Mouse (Mus musculus): ENCODE data around the gene Pank4.

The Pank4 gene

GRCm38 (mm10) chr4:154963901-154964580 lies at the start of gene Pank4:
Gene Pank4, plus strand, starts transcription at chr4:154964123.
- DNase-seq (ENCODE audit: low spot score in 2 of 2) = peak; percentile 82 to 87

DNA sequence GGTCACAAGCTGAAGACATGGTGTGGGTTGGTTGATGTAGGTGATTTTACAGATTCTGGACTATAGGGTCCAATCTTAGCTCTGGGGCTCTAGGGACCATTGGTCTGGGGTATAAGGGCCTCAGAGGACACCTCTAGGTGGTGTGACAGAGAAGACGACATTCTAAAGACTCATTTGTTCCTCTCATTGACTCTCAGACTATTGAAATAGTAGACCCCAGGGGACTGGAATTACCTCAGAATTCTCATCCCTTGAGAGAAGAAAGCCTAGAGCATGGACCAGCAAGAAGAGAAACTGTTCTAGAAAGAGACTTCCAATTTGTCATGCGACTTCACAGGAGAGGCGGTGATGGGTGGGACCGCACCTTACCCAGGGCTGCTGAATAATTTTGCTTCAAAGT lies 49.7 kb upstream of the Pank4 start:
- no peak for DNase-seq (ENCODE audit: low spot score in 2 of 2)

DNA sequence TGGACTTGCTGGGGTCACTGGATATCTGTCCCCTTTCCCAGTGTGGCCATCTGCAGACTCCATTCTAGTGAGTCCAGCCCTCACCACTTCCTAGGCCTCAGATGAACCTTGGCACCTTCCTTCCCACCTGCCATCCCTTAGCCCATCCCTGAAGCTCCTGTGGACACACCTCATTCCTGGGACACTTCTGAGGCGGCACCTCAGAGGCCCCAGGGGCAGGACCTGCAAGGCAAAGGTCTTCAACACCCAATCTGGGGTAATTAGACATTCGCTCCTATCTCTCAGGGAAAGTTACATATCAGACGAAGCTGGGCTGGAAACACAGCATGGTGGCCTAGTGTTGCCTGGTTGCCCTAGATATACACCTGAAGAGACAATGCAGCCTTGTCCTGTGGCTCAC lies 49.2 kb upstream of the Pank4 start:
- no peak for DNase-seq (ENCODE audit: low spot score in 2 of 2)

DNA sequence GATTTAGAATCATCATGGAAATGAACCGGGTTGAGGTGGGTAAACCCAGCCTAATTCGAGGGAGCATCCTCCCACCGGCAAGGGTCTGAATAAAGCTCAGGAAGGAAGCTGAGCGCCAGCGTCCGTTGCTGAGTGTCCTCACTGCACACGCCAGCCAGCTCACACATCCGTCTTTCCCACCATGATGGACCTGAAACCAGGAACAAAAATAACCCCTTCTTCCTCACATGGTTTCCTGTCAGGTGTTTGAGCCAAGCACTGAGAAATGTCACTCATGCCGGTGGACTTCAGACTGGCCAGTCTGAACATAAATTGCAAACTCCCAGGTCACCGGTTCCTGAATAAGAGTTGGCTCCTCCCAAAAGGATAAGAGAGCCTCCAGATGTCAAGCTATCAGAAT lies 48.6 kb upstream of the Pank4 start:
- DNase-seq (ENCODE audit: low spot score in 2 of 2) = no peak

- DNase-seq (ENCODE audit: low spot score in 2 of 2) = no peak
Observed at GRCm38 (mm10) chr4:154916662-154917061, 47.3 kb upstream of the Pank4 start.

DNA sequence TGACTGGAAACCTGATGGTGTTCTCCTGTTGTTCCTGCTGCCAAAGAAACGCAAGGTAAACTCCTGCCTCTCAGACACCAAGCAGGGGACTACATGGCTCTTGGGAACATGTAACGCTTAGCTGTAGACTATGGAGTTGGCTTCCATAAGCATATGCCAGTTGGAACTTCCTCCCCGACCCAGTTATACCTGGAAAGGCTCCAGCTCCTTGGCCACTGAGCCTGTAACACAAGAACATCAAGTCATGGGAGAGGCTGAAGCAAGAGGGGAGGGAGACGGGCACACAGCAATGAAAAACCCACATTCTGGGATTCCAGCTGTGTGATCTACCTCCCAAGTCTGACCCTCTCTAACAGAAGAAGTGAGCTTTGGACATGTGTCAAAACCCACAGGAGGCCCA lies 41.6 kb upstream of the Pank4 start:
- DNase-seq (ENCODE audit: low spot score in 2 of 2) = no peak

DNA sequence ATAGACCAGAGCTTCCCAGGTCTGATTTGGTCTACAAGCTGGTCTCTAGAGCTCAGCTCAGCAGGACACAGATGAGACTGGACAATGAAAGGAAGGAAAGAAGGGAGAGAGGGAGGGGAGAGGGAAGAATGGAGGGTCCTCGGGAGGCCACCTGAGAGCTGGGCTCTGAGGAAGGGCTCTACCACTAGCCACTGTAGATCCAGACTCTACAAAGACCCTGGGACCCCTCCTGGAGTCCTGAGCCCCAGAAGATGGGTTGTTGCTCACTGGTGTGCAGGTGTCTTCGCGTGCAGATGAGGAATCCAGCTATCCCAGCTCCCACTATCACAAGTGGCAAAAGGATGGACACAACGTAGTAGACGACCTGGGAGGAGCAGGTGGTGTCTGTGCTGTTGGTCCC lies 41.0 kb upstream of the Pank4 start:
- no peak for DNase-seq (ENCODE audit: low spot score in 2 of 2)

GRCm38 (mm10) chr4:154925413-154925812 lies 38.5 kb upstream of the Pank4 start:
- no peak for DNase-seq (ENCODE audit: low spot score in 2 of 2)

DNA sequence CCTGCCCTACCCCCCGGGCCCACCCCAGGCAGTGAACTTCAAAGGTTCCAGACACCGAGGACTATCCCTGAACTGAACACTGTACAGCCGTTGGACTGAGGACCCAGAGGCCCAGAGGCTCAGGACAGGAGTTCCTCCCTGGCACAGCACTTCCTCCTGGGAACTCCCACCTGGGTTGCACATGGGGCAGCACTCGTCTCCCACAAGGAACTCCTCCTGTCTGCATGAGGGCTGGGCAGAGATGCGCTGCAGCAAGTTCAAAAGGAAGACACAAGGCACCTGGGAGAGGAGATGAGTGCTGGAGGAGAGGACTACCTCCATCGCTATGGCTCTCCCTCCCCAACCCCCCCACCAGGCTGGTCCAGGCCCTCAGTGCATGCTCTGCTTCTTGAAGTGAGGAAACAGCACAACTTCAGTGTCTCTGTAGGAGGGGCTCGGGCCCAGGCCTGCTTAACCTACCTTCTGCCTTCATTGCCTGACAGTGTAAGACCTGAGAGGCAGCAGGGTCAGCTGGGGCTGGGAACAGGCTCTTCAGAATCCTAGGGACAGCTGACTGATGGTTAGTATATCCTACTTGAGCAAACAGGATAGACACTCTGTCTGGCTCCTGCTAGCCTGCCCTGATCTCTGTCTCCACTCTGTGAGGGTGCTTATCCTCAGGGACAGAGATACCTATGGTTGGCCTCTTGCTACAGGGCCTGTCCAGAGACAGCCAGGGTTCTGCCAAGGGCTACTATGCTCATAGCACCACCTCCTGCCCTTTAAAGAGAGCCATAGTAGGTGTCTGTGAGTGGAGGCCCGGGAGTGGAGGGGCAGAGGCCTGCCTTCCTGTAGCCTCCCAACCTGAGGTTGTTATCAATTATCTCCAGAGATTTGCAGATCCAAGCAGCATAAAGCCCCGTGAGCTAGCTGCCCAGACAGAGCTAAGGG lies 36.7 kb upstream of the Pank4 start:
- DNase-seq (ENCODE audit: low spot score in 2 of 2) = no peak

DNA sequence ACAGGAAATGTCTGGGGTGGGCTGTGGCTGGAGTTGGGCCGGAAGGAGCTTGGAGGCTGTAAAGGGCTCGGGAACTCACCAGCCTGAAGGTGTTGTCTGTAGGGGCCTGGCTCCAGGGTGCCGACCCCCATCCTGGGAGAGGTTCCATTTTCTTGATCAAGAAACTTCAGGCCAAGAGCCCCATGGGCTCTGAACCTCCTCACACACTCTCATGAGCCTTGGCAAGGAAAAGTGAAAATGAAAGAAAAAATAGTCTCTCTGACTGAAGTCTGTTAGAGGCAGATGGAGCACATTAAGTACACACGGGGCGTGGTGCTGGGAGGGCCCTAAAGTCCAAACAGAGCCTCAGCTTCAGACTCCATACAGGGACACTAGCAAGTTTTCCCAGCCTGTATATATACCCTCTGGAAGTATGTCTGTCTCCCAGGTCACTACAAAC lies 36.0 kb upstream of the Pank4 start:
- DNase-seq (ENCODE audit: low spot score in 2 of 2) = no peak

DNA sequence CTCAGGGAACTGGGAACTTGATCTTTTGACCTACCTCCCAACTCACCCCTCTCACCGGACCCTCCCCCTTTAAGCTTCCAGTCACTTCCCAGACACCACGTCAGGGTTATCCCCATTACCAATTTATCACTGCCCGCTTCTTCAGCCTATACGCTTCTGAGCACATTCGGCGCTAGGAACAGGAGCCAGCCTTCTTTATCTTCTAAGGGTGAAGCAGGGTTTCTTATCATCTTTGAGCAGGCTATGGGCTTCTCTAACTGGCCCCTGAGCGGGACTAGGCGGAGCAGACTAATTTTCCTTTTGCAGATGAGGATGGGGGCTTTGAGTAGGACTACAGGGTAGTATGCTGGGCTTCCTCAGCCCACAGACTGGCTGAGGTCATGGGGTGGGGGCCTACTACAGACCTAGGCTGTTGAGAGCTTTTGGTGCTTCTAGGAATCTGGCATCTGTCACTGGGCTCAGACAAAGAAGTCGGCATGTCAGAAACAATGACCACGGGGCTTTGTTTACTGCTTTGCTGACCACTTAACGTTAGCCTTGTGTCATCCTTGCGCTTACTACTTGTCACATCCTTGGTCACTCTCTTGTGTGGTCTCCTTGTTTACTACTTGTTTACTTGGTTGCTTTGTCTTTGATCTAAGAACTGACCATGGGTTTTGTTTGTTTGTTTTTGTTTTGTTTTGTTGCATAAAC lies 35.4 kb upstream of the Pank4 start, which contains the start of gene Tnfrsf14:
Gene Tnfrsf14, minus strand, starts transcription at position 169 of the 693 bp plus-strand sequence.
- no peak for DNase-seq (ENCODE audit: low spot score in 2 of 2)

GRCm38 (mm10) chr4:154929088-154929660 lies 34.7 kb upstream of the Pank4 start:
- no peak for DNase-seq (ENCODE audit: low spot score in 2 of 2)

DNA sequence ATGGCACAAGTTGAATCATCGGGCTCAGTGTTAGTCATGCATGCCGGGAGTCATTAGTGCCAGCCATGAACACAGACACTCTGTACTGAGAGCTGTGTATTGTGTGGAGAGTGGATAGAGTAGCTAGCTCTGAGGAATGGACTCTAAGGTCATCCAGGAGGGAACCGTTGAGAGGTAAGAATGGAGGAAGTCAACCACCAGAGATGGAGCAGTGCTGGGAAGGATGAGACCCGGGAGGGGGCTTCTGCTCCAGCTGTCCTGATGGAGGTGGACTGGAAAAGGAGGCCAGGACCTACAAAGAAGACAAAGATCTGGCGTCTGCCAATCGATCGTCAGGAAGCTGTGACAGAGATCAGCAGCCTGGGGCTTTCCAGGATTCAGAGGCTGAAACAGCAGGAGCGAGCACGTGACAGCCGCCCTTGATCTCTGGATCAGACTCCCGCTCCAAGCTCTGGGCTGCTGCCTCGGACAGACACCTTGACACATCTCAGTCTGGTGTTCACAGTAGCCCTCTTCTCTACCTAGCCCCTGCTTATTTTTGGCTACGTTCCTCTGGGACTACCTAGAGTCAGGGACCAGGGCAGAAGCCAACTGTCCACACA lies 30.5 kb upstream of the Pank4 start:
- no peak for DNase-seq (ENCODE audit: low spot score in 2 of 2)

DNA sequence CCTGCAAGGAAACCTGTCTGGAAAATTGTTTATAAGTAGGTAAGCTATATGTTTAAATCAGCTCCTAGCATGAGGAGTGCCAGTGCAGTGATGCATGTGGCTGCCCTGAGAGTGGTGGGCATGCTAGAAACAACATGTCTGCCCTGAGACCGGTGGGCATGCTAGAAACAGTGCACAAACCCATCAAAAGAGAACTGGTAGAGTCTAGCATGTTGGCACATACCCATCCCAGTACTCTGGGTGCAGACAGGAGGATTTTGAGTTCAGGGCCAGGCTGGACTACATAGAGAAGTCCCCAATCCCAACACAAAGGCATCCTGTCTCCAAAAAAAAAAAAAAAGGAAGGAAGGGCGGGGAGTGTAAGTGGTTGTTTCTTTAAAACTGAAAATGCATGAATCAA lies 29.1 kb upstream of the Pank4 start:
- no peak for DNase-seq (ENCODE audit: low spot score in 2 of 2)

DNA sequence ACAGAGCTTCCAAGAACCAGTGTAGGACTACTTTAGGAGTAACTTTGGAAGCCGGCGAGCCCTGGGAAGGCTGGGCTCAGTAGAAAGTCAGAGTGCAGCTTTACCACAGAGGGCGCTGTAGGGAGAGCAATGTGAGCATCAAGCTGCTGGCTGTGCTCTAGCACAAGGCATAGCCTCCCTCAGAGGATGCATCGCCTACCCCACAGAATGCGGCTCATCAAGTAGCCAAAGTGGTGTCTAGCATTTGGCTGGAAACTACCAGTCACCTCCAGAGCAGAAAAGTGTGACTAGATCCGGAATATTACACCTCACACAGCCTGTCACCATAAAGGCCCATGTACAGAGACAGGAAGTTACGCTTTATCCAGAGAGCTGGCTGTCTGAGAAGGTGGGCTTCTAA lies 28.1 kb upstream of the Pank4 start:
- no peak for DNase-seq (ENCODE audit: low spot score in 2 of 2)

DNA sequence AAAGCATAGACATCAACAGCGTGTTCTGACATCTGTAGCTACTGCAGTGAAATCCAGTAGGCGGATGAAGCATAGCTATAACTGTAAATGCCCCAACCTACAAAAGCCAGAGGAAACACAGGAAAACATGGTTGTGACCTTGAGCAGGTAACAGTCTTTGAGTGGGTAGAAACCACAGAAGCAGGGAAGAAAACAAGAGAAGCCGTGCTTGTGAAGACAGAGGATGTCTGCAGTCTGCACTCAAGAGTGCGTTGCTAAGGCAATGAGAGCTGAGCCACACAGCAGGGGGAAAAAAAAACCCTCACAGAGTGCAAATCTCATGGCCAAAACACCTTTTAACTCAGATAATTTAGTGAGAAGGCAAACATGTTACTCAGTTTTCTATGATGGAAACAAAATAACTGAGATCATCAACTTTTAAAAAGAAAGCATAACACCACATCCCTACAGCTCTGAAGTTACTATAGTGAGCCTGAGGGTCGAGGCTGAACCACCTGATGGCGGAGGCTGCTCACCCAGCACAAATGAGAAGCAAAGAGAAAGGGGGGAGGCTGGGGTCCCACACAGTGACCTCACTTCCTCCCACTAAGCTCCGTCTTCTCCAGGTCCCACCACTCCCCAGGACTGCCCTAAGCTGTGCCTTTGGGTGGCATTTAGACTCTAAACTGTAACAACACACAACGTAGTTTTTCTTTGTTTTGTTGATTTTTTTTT lies 27.2 kb upstream of the Pank4 start:
- DNase-seq (ENCODE audit: low spot score in 2 of 2) = no peak

- no peak for DNase-seq (ENCODE audit: low spot score in 2 of 2)
Observed at GRCm38 (mm10) chr4:154937746-154938145, 26.2 kb upstream of the Pank4 start.

DNA sequence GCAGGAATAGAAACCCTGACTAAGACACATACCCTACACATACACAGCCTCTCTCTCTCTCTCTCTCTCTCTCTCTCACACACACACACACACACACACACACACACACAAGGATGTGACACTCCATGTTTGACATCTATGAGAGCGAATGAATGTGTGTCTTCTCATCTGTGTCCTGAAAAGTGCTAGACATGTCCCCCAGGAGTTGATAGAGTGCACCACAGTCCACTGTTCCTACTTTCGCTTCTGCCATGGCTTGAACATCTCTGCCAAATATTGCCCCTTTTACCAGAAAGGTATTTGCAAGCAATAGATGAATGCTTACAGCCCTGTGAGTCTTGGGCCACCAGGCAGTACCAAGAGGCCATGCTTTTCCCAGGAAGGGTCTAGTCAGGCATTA lies 23.8 kb upstream of the Pank4 start:
- no peak for DNase-seq (ENCODE audit: low spot score in 2 of 2)

- no peak for DNase-seq (ENCODE audit: low spot score in 2 of 2)
Observed at GRCm38 (mm10) chr4:154941831-154942230, 22.1 kb upstream of the Pank4 start.

DNA sequence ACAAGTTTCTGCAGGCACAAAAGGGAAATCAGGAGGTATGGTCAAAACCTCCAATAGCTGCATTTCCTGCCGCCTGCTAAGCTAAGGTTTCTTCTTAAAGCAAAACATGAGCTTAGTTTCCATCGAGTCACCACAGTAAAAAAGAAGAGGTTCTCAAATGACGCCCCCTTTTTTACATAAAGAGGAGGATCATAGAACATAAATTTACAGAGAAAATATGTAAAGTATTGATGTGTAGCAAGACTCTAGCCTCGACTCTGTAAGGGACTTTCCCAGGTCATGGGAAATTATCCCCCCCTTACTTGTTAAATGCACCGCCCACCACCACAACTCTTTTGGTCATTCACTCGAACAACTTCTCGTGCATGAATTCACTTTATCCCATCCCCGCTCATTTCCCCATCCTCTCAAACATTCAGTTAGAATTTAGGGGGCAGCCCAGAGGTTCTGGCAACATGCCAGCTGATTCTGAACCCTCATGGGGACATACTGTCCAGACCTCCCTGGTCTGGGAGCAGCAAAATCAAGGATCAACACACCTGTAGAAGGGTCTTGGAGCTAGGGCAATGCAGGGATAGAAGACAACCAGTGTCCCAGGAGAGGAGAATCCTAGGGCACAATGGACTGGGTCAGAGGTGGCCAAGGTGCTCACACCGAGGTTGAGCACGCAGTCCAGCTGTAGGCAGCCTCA lies 21.1 kb upstream of the Pank4 start:
- DNase-seq (ENCODE audit: low spot score in 2 of 2) = no peak
